Mouse (Mus musculus) ES-Bruce4 (cell line): ENCODE measurements at regions not wholly inside any gene's neighbourhood (a gene's known extent, or its start where the extent isn't known, plus 50 kb on each side); places are given as distances from the start of the nearest gene placed in this dataset.

ENCODE experiments used
- CTCF ChIP-seq: IDR thresholded peaks from one replicate; pipeline ENCODE4 v1.8.1; 2011; ENCODE audit warnings: low read depth, low read length
- EP300 ChIP-seq: IDR thresholded peaks from 2 replicates; pipeline ENCODE4 v1.6.1; 2011; ENCODE audit warnings: low read depth, low read length; ENCODE audit not compliant: insufficient read depth
- POLR2A ChIP-seq: IDR thresholded peaks from one replicate; pipeline ENCODE4 v1.8.1; 2011; ENCODE audit warnings: low read length; ENCODE audit not compliant: insufficient read depth

DNA sequence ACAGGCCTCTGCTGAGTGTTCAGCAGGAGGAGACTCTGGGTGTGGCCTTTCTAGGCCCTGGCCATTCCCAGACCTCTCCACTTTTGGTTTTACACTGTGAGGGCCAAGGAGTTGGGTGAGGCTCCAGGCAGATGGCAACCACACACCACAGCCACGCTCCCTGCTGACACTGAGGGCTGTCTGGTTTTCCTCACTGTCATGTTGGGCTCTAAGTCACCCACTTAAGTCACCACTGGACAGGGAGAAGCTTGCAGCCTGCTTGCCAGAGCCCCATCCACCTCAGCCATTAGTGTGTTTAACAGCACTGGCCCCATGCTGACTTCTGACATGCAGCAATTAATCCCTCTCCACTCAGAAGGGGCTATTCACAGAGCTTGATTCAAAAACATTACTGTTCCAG is 170.6 kb downstream of the Sec61b start:
- TF ChIP-seq POLR2A (no peak), CTCF (no peak), EP300 (no peak)
